In the genomic region with DNA sequence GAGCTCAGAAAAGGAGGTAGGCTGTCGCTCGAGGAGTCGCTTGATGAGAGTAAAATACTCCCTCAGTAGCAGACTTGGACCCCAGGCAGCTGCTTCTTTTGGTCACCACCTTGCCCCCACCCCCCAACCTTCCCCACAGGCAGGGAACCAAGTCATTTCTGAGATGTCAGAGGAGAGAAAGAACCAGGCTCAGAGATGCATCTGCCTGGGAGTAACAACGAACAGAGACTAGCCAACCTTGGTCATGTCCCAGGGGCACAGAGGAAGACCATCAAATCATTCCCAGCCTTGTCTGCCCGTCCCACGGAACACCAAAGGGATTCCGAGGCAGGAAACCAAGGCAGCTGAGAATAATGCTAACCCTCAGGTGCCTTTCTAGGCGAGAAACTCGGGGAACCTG, we compare ENCODE assay signal across 27 mouse cellular contexts.
DNase-seq lines count a peak whose midpoint lies in the region; ATAC-seq lines count a peak whose summit lies in the region.
"Had no signal": no experiment of that assay in that cellular context is flagged by ENCODE, and none has a peak within 500 bp of the region (broad histone marks: within the 10 kb centered on the region; RNA-seq: fewer than 3 reads in every experiment).

No protein-coding gene starts in this region.

- no peaks in the 10 kb centered on the region for H3K36me3 ChIP-seq in heart, embryonic 10.5 days
- H3K36me3 ChIP-seq in hindbrain, embryonic 15.5 days, result no peaks in the 10 kb centered on the region
- no peaks in the 10 kb centered on the region for H3K36me3 ChIP-seq in hindbrain, embryonic 11.5 days (ENCODE audit: control insufficient read depth, insufficient read depth, low read length)
- H3K36me3 ChIP-seq in neural tube, embryonic 13.5 days, result no peaks in the 10 kb centered on the region
- H3K36me3 ChIP-seq: embryonic facial prominence, embryonic 10.5 days; embryonic facial prominence, embryonic 13.5 days; forebrain, embryonic 12.5 days; heart, embryonic 12.5 days; heart, embryonic 15.5 days; hindbrain, embryonic 10.5 days; intestine, embryonic 15.5 days had no signal

- no peaks in the 10 kb centered on the region for H3K4me1 ChIP-seq in heart, embryonic 10.5 days
- H3K4me1 ChIP-seq in hindbrain, embryonic 15.5 days (replicated peaks), result peaks cover 20% of the 10 kb centered on the region
- no peaks in the 10 kb centered on the region for H3K4me1 ChIP-seq in hindbrain, embryonic 11.5 days (replicated peaks; ENCODE audit: control insufficient read depth, insufficient read depth, low read length)
- H3K4me1 ChIP-seq in neural tube, embryonic 13.5 days (replicated peaks), result peaks cover 34% of the 10 kb centered on the region
- H3K4me1 ChIP-seq: embryonic facial prominence, embryonic 10.5 days; heart, embryonic 12.5 days; heart, embryonic 15.5 days; intestine, embryonic 15.5 days had no signal

- no peaks in the 10 kb centered on the region for H3K9me3 ChIP-seq in heart, embryonic 10.5 days
- no peaks in the 10 kb centered on the region for H3K9me3 ChIP-seq in hindbrain, embryonic 15.5 days
- no peaks in the 10 kb centered on the region for H3K9me3 ChIP-seq in hindbrain, embryonic 11.5 days (ENCODE audit: control insufficient read depth, low read length)
- H3K9me3 ChIP-seq in neural tube, embryonic 13.5 days, result no peaks in the 10 kb centered on the region
- H3K9me3 ChIP-seq: embryonic facial prominence, embryonic 10.5 days; embryonic facial prominence, embryonic 13.5 days; forebrain, embryonic 12.5 days; heart, embryonic 12.5 days; heart, embryonic 15.5 days; hindbrain, embryonic 10.5 days; intestine, embryonic 15.5 days had no signal

- no peak overlapping the region for H3K9ac ChIP-seq in hindbrain, embryonic 15.5 days
- no peak overlapping the region for H3K9ac ChIP-seq in hindbrain, embryonic 11.5 days (ENCODE audit: low read depth, low read length)
- no peak overlapping the region for H3K9ac ChIP-seq in neural tube, embryonic 13.5 days
- H3K9ac ChIP-seq: embryonic facial prominence, embryonic 13.5 days; forebrain, embryonic 12.5 days; heart, embryonic 12.5 days; heart, embryonic 15.5 days; intestine, embryonic 15.5 days had no signal

- H3K4me2 ChIP-seq in hindbrain, embryonic 15.5 days, result no peak overlapping the region
- no peak overlapping the region for H3K4me2 ChIP-seq in hindbrain, embryonic 11.5 days (replicated peaks; ENCODE audit: low read depth, low read length)
- H3K4me2 ChIP-seq in neural tube, embryonic 13.5 days, result no peak overlapping the region
- H3K4me2 ChIP-seq: embryonic facial prominence, embryonic 13.5 days; forebrain, embryonic 12.5 days; heart, embryonic 12.5 days; heart, embryonic 15.5 days; intestine, embryonic 15.5 days had no signal

- peak; percentile 56 for DNase-seq in heart, adult 11 months
- no peak for DNase-seq in heart, embryonic 10.5 days (ENCODE audit: low spot score)
- DNase-seq in hindbrain, embryonic 11.5 days (ENCODE audit: low spot score), result no peak
- no peak for DNase-seq in neural tube, embryonic 10.5 days (ENCODE audit: extremely low spot score, low spot score)
- DNase-seq: adrenal gland, adult 8-10 months; adrenal gland, postnatal 25 days; cerebellum, adult 11-12 months; cerebellum, adult 8-10 months; cerebellum, postnatal 10 days; cerebellum, postnatal 36 days; embryo, embryonic 11 days; gastrocnemius, postnatal 10 days; gastrocnemius, postnatal 36 days; heart, postnatal 10 days; heart, postnatal 36 days had no signal

- H3K4me3 ChIP-seq in heart, embryonic 10.5 days, result no peak overlapping the region
- no peak overlapping the region for H3K4me3 ChIP-seq in hindbrain, embryonic 15.5 days
- H3K4me3 ChIP-seq in hindbrain, embryonic 11.5 days (ENCODE audit: low read depth, low read length), result no peak overlapping the region
- H3K4me3 ChIP-seq in neural tube, embryonic 13.5 days, result no peak overlapping the region
- H3K4me3 ChIP-seq: embryonic facial prominence, embryonic 10.5 days; embryonic facial prominence, embryonic 13.5 days; erythroblast, embryonic 14.5 days; forebrain, embryonic 12.5 days; heart, embryonic 12.5 days; heart, embryonic 15.5 days; hindbrain, embryonic 10.5 days; intestine, embryonic 15.5 days had no signal

- 77% methylated on average over 9 of the region's 9 CpGs for WGBS in heart, embryonic 10.5 days
- 63% methylated on average over 9 of the region's 9 CpGs for WGBS in hindbrain, embryonic 15.5 days
- 81% methylated on average over 9 of the region's 9 CpGs for WGBS in hindbrain, embryonic 11.5 days
- 63% methylated on average over 9 of the region's 9 CpGs for WGBS in neural tube, embryonic 13.5 days

- ATAC-seq in hindbrain, embryonic 15.5 days (ENCODE audit: low FRiP score, low read depth), result no peak
- ATAC-seq in hindbrain, embryonic 11.5 days (ENCODE audit: low FRiP score), result no peak
- no peak for ATAC-seq in neural tube, embryonic 13.5 days (ENCODE audit: low read depth)
- ATAC-seq: activated CD4-positive, CD25-positive, alpha-beta regulatory T cell, adult 4 months; forebrain, embryonic 16.5 days; intestine, embryonic 15.5 days had no signal

- H3K27me3 ChIP-seq in heart, embryonic 10.5 days (ENCODE audit: insufficient read depth, poor library complexity, severe bottlenecking), result no peaks in the 10 kb centered on the region
- no peaks in the 10 kb centered on the region for H3K27me3 ChIP-seq in hindbrain, embryonic 15.5 days
- H3K27me3 ChIP-seq in hindbrain, embryonic 11.5 days (ENCODE audit: control insufficient read depth, insufficient read depth, low read length), result no peaks in the 10 kb centered on the region; the same call in 1 of the 2 replicates
- H3K27me3 ChIP-seq in neural tube, embryonic 13.5 days, result no peaks in the 10 kb centered on the region
- H3K27me3 ChIP-seq: embryonic facial prominence, embryonic 13.5 days; forebrain, embryonic 12.5 days; heart, embryonic 12.5 days; heart, embryonic 15.5 days; intestine, embryonic 15.5 days had no signal

- no peak overlapping the region for H3K27ac ChIP-seq in heart, embryonic 10.5 days
- H3K27ac ChIP-seq in hindbrain, embryonic 15.5 days (replicated peaks), result 0 out of 2 replicates have a peak overlapping the region, but pooled peaks have one; percentile 7
- H3K27ac ChIP-seq in hindbrain, embryonic 11.5 days (ENCODE audit: low read depth, low read length), result no peak overlapping the region
- peak overlapping the region; percentile 64 for H3K27ac ChIP-seq in neural tube, embryonic 13.5 days (replicated peaks)
- H3K27ac ChIP-seq: embryonic facial prominence, embryonic 10.5 days; embryonic facial prominence, embryonic 13.5 days; forebrain, embryonic 12.5 days; heart, embryonic 15.5 days; hindbrain, embryonic 10.5 days; intestine, embryonic 15.5 days had no signal

Comparison
In these comparisons a context has a peak if more than half of its experiments do, and no peak if none do; other contexts are left out.
1. H3K27ac ChIP-seq: peak in hindbrain, embryonic 15.5 days (single experiment) and neural tube, embryonic 13.5 days (single experiment); none in heart, embryonic 10.5 days (single experiment) and hindbrain, embryonic 11.5 days (single experiment).